Mouse (Mus musculus): ENCODE measurements around the gene Ghrl.

The Ghrl gene

DNA sequence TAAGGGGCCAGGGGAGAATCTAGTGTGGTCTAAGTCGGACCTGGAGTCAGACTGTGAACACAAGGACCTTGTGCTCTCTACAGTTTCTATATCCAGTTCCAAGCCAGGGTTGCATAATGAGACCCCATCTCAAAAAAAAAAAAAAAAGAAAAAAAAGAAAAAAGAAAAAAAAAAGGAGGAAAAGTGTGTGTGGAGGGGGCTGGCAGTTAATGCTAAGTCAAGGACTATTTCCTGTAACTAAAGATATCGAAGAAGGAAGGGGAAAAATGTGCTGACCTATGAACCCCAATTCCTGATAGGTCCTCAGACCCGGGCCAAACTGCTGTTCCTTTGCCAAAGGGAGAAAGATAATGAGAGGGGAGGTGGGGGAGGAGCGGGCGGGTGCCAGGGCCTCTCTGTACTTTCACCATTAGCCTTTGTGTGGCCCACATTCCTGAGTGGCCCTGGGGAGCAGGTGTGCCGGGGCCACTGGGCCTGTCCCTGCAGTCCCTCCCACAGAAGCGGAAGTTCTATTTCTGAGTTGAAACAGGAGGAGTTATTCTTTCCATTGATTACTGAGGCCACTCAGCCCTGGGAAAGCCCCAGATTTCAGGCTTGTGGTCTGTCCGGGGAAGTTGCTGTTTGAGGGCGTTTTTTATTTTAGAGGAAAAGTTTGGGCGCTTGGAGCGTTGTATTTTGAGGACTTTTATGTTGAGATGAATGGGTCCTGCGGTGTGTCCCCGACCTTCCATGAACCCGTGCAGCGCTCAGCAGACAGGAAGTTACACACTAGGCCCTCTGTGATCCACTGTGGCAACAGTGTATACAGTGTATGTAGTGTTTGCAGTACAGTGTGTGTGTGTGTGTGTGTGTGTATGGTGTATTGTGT is 51.2 kb downstream of the Ghrl start:
- no peak for DNase-seq (ENCODE audit: low read depth, low spot score)

DNA sequence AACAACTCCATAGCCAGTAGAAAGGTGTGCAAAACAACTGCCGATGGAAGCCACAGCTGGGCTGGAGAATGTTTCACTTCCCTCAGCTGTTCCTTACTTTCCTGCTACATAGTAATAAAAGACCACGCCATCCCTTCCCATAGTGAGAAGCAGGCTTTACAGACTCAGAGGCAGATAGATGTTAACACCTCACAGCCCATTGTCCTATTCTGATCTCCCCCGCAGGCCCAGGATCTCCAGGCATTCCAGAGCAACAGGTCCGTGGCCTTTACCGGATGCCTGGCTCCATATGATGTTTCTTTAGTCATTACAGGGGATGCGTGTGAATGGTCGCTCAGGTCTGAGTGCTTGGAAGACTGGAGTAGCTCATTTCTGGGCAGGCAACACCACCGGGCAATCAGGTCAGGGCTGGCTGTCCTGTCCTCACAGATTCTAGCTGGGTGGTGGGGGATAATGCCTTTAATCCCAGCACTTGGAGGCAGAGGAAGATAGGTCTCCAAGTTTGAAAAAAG is 52.0 kb downstream of the Ghrl start:
- DNase-seq (ENCODE audit: low read depth, low spot score), result no peak

All from embryo, embryonic 11.5 days (tissue).